Comparison of ENCODE assay signal across 8 mouse cellular contexts in genomic region chr4:150396826-150397620, GRCm38 (mm10).
DNase-seq lines count a peak whose midpoint lies in the region; ATAC-seq lines count a peak whose summit lies in the region.

No protein-coding gene starts in this region.

- DNase-seq in lung, postnatal 25 days (ENCODE audit: low spot score) = no peak
- DNase-seq in embryonic facial prominence, embryonic 14.5 days (ENCODE audit: low spot score) = peak; percentile 54
- peak; percentile 68 for DNase-seq in lung, postnatal 36 days
- no peak for DNase-seq in adipocyte (ENCODE audit: low spot score)
- no peak for DNase-seq in yolk sac, embryonic 10.5 days (ENCODE audit: low spot score)
- no peak for DNase-seq in gastrocnemius, adult 8-10 months (ENCODE audit: low spot score in 2 of 2)

- H3K36me3 ChIP-seq in lung, embryonic 15.5 days = no peaks in the 10 kb centered on the region
- no peaks in the 10 kb centered on the region for H3K36me3 ChIP-seq in embryonic facial prominence, embryonic 14.5 days (ENCODE audit: control insufficient read depth, insufficient read depth, low read length)
- no peaks in the 10 kb centered on the region for H3K36me3 ChIP-seq in intestine, embryonic 15.5 days

- no peaks in the 10 kb centered on the region for H3K9me3 ChIP-seq in lung, embryonic 15.5 days
- no peaks in the 10 kb centered on the region for H3K9me3 ChIP-seq in embryonic facial prominence, embryonic 14.5 days (ENCODE audit: control insufficient read depth, low read length)
- no peaks in the 10 kb centered on the region for H3K9me3 ChIP-seq in intestine, embryonic 15.5 days

- H3K9ac ChIP-seq in lung, embryonic 15.5 days = no peak overlapping the region
- H3K9ac ChIP-seq in embryonic facial prominence, embryonic 14.5 days (ENCODE audit: low read depth, low read length) = 0 out of 2 replicates have a peak overlapping the region, but pooled peaks have one; percentile 41
- 0 out of 2 replicates have a peak overlapping the region, but pooled peaks have one; percentile 14 for H3K9ac ChIP-seq in intestine, embryonic 15.5 days

- H3K27ac ChIP-seq in lung, embryonic 15.5 days = peak overlapping the region; percentile 64
- peak overlapping the region; percentile 78 for H3K27ac ChIP-seq in embryonic facial prominence, embryonic 14.5 days (replicated peaks; ENCODE audit: low read depth, low read length)
- peak overlapping the region; percentile 80 for H3K27ac ChIP-seq in intestine, embryonic 15.5 days

- 23% methylated on average over 13 of the region's 13 CpGs for WGBS in lung, embryonic 15.5 days
- WGBS in embryonic facial prominence, embryonic 14.5 days = 24% methylated on average over 13 of the region's 13 CpGs
- WGBS in intestine, embryonic 15.5 days = 23% methylated on average over 13 of the region's 13 CpGs

- ATAC-seq in lung, embryonic 15.5 days (ENCODE audit: borderline replicate concordance, extremely low read depth, low FRiP score, low TSS enrichment) = peak; percentile 39; the same call in 1 of the 2 replicates
- ATAC-seq in embryonic facial prominence, embryonic 14.5 days (ENCODE audit: low read depth) = peak; percentile 30; the same call in 1 of the 2 replicates
- ATAC-seq in intestine, embryonic 15.5 days = peak; percentile 34

- peak overlapping the region; percentile 21; the same call in 1 of the 2 replicates for H3K4me2 ChIP-seq in lung, embryonic 15.5 days
- H3K4me2 ChIP-seq in embryonic facial prominence, embryonic 14.5 days (ENCODE audit: low read depth, low read length) = peak overlapping the region; percentile 8; the same call in 1 of the 2 replicates
- H3K4me2 ChIP-seq in intestine, embryonic 15.5 days (replicated peaks) = peak overlapping the region; percentile 34

- peaks cover 52% of the 10 kb centered on the region for H3K4me1 ChIP-seq in lung, embryonic 15.5 days
- peaks cover 65% of the 10 kb centered on the region for H3K4me1 ChIP-seq in embryonic facial prominence, embryonic 14.5 days (ENCODE audit: control insufficient read depth, insufficient read depth, low read length)
- peaks cover 38% of the 10 kb centered on the region for H3K4me1 ChIP-seq in intestine, embryonic 15.5 days (replicated peaks)

- no peaks in the 10 kb centered on the region for H3K27me3 ChIP-seq in lung, embryonic 15.5 days
- H3K27me3 ChIP-seq in embryonic facial prominence, embryonic 14.5 days (replicated peaks; ENCODE audit: control insufficient read depth, insufficient read depth, low read length) = no peaks in the 10 kb centered on the region
- H3K27me3 ChIP-seq in intestine, embryonic 15.5 days (replicated peaks) = no peaks in the 10 kb centered on the region

- H3K4me3 ChIP-seq in lung, embryonic 15.5 days = no peak overlapping the region
- H3K4me3 ChIP-seq in embryonic facial prominence, embryonic 14.5 days (ENCODE audit: low read depth, low read length) = no peak overlapping the region
- no peak overlapping the region for H3K4me3 ChIP-seq in intestine, embryonic 15.5 days (replicated peaks)

Comparison
In these comparisons a context has a peak if more than half of its experiments do, and no peak if none do; other contexts are left out.
1. DNase-seq: peak in embryonic facial prominence, embryonic 14.5 days (single experiment) and lung, postnatal 36 days (single experiment); none in lung, postnatal 25 days (single experiment), adipocyte (single experiment), yolk sac, embryonic 10.5 days (single experiment) and gastrocnemius, adult 8-10 months (0 of 2).
2. Peak in every context shown above with its lines, with median percentiles within 50 percentile points of each other: ATAC-seq, H3K27ac ChIP-seq and H3K4me2 ChIP-seq.